Mouse (Mus musculus): ENCODE data around the gene Rhobtb1.

Gene Rhobtb1

GRCm38 (mm10) chr10:69165125-69165524, 13.9 kb downstream of the Rhobtb1 start:
- peak; percentile 55 to 74 for DNase-seq

DNA sequence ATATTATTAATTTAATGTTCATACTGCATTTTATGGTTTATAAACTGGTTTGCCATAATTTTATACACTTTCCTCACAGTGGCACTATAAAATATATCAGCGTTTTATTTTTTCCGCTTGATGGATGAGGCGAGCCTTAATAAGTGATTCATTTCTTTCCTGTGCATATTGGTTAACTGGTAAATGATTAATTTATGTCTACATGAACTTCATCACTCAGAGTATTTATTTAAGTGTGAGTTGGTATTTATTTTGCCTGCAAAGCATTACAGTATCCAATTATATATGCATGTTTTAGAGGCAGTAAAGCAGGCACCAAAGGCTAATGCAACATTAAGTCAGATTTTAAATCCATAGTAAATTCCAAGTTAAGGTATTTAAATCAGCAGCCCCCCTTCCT, 14.6 kb downstream of the Rhobtb1 start:
- no peak for DNase-seq

DNA sequence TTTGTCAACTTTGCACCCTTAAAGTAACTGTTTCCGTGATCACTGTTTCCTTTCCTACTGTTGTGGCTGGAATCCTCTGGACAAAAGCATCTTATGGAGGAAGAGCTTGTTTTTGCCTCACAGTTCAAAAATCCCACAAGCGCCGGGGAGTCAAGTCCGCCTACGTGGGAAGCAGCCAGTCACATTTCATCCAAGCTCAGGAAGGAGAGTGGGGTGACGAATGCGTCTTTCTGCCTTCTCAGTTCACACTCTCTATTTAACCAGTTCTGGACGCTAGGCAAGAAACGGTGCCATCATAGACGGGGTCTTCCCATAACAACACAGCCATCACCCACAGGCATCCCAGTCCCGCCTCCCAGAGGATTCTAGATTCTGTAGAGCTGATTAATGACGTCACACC, 15.3 kb downstream of the Rhobtb1 start:
- no peak for DNase-seq

DNA sequence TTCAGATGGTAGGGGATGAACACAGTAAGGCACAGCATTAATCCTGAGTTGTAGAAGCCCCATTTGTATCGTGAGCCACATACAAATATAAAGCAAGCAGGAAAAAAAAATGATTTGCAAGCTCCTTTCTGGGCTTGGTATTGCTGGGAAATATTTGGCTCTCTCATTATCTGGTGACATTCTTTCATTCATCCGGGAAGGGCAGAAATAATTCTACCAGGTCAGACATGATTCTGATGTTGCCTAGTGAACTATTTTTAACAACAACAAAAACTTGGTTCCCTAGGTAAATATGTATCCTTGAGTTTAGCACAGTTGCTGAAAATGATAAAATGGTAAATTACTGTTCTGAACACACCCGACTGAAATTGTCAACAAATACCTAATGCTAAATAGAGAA, 21.2 kb downstream of the Rhobtb1 start:
- DNase-seq = no peak

- no peak for DNase-seq
Measured at GRCm38 (mm10) chr10:69176116-69176515, 24.9 kb downstream of the Rhobtb1 start.

DNA sequence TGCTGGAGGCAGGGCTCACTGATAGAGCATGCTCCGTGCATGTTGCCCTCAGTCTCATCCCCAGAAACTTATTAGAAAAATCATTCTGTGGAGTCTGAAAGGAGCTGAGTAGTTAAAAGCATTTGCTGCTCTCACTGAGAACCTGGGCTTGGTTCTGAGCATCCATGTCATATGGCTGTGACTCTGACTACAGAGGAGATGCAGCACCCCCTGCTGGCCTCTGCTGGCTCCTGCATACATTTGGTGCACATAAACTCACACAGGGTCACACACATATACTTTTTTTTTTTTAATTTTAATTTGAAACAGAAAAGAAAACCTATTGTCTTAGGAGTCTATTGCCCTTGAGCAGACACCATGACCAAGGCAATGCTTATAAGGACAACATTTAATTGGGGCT, 28.1 kb downstream of the Rhobtb1 start:
- DNase-seq = no peak

DNA sequence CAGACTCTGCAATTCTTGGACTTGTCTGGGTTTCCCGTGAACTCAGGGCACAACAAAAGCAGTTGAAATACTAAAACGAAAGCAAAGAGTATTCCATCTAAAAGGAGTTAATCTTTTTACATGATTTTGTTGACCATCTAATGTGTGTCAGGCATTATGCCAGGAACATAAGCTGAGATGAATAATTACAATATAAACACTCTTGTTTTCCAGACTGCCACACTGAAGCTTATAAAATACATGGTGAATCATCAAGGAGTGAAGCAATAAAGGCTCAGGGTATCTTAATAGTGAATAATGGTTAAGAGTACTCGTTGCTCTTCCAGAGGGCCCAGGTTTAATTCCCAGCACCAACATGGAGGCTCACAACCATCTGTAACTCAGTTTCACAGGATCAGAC, 29.8 kb downstream of the Rhobtb1 start:
- no peak for DNase-seq

DNA sequence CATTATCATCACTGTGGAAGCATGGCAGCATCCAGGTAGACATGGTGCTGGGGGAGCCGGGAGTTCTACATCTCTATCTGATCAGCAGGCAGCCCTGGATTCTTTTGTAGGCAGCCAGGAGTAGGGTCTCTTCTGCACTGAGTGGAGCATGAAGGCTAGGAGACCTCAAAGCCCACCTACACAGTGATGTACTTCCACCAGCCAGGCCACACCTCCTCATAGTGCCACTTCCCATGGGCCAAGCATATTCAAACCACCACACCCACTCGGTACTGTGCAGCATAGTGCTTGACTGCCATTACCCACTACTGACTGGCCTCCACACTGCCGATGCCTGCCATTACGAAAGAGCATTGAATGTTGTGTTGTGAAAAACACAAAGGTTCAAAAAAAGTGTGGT, 33.7 kb downstream of the Rhobtb1 start:
- no peak for DNase-seq

DNA sequence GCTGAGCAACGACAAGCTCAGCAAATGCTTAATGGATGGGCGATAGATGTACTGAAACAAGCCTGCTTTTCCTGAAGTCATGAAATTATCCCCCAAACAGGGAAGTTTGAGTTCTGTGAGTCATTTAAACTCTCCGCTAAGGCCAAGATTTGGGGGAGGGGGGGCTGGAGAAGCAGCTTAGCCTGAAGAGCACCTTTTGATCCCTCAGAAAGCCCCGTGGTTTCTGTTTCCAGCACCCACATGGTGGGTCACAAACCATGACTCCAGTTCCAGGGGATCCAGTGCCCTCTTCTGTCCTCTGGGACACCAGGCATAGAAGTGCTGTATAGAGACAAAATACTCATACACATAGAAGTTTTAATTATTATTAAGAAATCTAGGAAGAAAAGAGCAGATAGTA, 34.2 kb downstream of the Rhobtb1 start:
- no peak for DNase-seq

GRCm38 (mm10) chr10:69185894-69186893, 35.0 kb downstream of the Rhobtb1 start:
- DNase-seq = peak; percentile 83 to 85

DNA sequence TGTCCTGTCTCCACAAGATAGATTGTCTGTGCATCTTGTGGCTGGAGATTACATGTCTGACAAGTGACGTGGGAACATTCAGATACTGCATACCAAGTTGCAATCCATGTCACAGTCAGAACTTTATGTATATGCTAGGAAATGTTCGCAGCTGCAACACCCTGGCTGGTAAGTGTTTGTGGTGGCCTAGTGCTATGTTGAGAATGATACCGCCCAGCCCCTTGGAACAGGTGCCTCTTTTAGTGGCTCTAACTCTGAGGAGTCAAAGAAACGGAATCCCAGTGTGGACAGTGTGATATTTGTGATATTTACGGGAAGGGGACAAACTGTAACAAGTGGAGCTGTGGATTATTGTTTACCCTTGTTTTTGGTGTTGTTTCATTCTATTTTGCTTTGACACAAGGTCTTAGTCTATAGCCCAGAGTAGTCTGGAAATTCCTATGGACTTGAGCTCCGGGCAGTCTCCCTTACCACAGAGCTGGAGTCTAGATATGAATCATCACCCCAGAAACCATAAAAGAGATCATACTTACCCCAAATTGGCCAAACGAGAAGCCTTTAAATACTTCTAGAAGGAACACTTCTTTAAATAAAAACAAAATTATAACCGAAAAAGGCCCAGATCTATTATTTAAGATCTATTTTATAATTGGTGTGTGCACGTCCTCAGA, 36.7 kb downstream of the Rhobtb1 start:
- no peak for DNase-seq

- DNase-seq = no peak
Measured at GRCm38 (mm10) chr10:69190434-69191160, 39.4 kb downstream of the Rhobtb1 start.

- peak; percentile 55 to 62 for DNase-seq
Measured at GRCm38 (mm10) chr10:69192266-69192665, 41.0 kb downstream of the Rhobtb1 start.

- DNase-seq = no peak
Measured at GRCm38 (mm10) chr10:69193721-69194120, 42.5 kb downstream of the Rhobtb1 start.

DNA sequence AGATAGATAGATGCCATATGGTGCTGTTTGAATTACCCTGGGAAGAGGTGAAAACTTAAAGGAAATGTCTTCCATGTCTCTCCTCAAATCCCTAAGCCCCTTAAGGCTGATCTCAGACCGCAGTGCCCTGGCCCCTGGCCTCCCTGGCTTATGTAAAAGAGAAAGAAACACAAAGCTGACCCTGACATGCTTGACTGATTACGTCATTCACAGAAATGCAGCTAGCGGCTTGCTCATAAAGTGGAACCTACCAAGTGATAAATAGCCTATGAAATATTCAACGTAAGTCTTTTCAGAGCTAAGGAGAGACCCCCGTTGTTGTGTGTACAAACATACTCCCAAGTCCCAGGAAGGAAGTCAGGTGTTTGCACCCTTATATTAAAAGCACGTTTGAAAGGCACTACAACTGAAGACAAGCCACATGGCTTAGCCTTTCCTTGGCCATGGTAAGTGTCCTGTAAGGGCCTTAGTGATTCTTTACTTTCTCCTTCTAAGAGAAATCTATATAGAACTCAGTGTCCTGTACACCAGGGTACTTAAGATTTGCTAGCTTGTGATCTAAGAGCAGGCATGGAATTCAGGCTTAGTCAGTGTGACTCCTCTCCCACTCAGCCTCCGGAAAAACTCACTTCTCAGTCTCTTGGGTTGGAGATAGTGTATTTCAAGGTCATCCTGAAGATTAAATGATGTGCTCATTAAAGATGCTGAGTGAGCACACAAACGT, 53.6 kb downstream of the Rhobtb1 start:
- DNase-seq = no peak

DNA sequence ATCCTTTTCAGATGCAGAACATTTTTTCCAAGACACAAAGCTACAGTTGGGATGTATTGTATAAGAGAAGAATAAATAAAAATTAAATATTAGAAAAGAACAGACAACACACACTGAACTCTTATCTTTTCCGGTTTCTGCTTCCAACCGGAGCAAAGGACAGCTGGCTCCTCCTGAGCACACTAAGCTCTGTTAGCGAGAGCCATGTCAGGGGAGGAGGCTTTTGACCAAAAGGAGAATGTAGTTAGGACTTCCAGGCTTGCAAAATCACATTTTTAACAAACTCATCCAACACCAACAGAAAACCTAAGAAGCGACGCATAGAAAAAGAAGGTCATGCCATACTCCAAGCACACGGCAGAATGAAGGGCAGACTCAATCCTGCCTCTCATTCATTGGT, 54.8 kb downstream of the Rhobtb1 start:
- no peak for DNase-seq

DNA sequence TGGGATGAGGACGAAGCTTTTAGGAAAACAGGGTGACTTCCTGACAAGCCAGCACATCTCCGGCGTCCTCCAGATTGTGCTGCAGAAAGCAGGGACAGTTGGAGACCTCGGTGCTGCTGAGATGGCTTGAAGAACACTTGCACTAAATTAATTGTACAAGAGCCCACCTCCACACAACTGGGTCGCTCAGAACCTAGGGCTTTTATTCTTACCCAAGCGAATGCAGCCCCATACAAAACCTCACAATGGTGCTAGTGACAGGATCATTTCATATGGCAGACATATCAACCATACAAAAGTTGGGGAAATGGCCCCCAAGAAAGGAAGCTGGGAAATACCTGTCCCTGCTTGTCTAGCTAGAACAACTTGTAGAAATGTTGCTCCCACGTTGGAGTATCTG, 56.2 kb downstream of the Rhobtb1 start:
- DNase-seq = no peak

DNA sequence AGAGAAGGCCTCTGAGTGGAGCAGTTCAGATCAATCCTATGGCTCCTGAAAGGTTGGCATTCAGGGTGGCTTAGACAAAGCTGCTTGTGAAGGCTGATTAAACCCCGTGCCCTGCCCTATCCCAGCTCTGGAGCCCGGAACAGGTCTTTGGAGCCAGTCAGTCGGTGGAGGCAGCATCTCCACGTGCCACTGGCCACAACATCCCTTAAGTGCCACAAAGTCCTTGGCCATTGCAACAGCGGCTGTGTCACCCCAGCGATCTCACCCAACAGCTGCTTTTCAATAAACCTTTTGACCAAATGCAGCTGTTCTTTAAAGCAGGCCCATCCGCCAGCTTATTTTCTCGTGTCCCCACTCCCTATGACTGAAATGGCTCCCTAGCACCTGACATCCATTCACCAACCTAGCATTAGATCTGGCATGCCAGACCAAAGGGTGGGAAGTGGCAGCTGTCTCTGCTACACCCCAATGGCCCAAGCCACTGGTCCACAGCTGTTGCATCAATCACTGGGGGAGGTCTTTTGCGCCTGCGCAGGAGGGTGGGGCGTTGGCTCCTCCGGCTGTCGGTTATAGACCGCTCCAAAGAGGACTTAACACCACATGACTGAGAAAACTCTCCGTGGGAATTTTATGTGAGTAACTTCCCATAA, 56.9 kb downstream of the Rhobtb1 start:
- DNase-seq = no peak

- DNase-seq = no peak
Measured at GRCm38 (mm10) chr10:69208705-69209104, 57.5 kb downstream of the Rhobtb1 start.

DNA sequence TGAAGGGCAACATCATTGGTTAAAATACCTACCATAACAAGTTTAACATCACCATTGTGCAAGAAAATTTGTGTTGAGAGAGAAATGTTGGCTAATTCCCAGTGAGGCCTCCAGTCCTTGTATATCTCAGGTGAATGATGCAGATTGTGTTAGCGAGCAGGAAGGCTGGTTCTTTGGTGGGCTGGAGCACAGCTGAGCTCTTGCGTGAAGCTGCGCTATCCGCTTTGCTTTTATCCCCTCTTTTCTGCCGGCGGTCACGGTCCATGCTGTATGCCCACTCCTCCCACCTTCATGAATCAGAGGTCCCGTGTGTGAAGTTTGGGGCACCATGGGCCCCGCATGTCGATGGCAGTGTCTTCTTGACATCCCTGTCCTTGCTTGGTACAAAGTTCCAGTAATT, 58.8 kb downstream of the Rhobtb1 start:
- DNase-seq = no peak

DNA sequence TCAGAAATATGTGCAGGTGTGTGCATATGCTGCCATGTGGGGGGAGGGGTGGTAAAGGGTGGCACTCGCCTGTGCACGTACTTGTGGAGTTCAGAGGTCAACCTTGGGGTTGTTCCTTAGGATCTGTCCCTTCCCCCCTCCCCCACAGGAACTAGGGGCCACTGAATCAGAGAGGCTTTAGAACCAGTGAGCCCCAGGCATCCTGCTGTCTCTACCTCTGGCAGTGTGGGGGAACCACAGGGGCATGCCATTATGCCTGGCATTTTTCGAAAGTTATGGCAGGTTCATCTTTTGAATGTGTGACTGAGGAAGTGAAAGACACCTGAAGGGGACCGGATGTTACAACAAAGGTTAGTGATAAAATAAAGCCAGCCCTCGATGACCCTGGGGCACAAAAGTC, 59.4 kb downstream of the Rhobtb1 start:
- DNase-seq = peak in 1 of 2 experiments; percentile 26

GRCm38 (mm10) chr10:69211560-69211959, 60.3 kb downstream of the Rhobtb1 start:
- DNase-seq = no peak

All from cerebellum, postnatal 10 days (tissue).